ENCODE assay signal across 31 mouse cellular contexts in genomic region chr2:17215607-17216006, GRCm38 (mm10).
"Had no signal": no experiment of that assay in that cellular context is flagged by ENCODE, and none has a peak within 500 bp of the region (broad histone marks: within the 10 kb centered on the region; RNA-seq: fewer than 3 reads in every experiment).

No protein-coding gene starts in this region.

- H3K4me2 ChIP-seq: heart, embryonic 11.5 days; heart, embryonic 12.5 days; heart, embryonic 13.5 days; heart, embryonic 15.5 days; hindbrain, embryonic 12.5 days; hindbrain, embryonic 13.5 days; hindbrain, embryonic 14.5 days; hindbrain, embryonic 15.5 days; intestine, embryonic 15.5 days; kidney, embryonic 15.5 days had no signal

- H3K36me3 ChIP-seq: heart, embryonic 10.5 days; heart, embryonic 12.5 days; heart, embryonic 13.5 days; heart, embryonic 15.5 days; hindbrain, embryonic 10.5 days; hindbrain, embryonic 12.5 days; hindbrain, embryonic 13.5 days; hindbrain, embryonic 15.5 days; intestine, embryonic 15.5 days; kidney, embryonic 15.5 days had no signal

- H3K9me3 ChIP-seq: heart, embryonic 10.5 days; heart, embryonic 12.5 days; heart, embryonic 13.5 days; heart, embryonic 15.5 days; hindbrain, embryonic 10.5 days; hindbrain, embryonic 12.5 days; hindbrain, embryonic 13.5 days; hindbrain, embryonic 15.5 days; intestine, embryonic 15.5 days; kidney, embryonic 15.5 days had no signal

- H3K27ac ChIP-seq: heart, embryonic 10.5 days; heart, embryonic 13.5 days; heart, embryonic 15.5 days; hindbrain, embryonic 10.5 days; hindbrain, embryonic 12.5 days; hindbrain, embryonic 13.5 days; hindbrain, embryonic 14.5 days; hindbrain, embryonic 15.5 days; hindbrain, postnatal 0 days; intestine, embryonic 15.5 days; kidney, embryonic 15.5 days; kidney, postnatal 0 days; layer of hippocampus, adult 2 months had no signal

- DNase-seq: heart, postnatal 10 days; heart, postnatal 14 days; heart, postnatal 36 days; heart, postnatal 4 days; kidney, adult 11 months; kidney, adult 18-20 months; kidney, adult 2 months; kidney, adult 8-10 months; kidney, adult 9 months; kidney, postnatal 10 days; kidney, postnatal 14 days; kidney, postnatal 25 days; kidney, postnatal 36 days; kidney, postnatal 4 days; layer of hippocampus, adult 9-11 months; layer of hippocampus, postnatal 36 days had no signal

- H3K27me3 ChIP-seq: heart, embryonic 12.5 days; heart, embryonic 13.5 days; heart, embryonic 15.5 days; hindbrain, embryonic 12.5 days; hindbrain, embryonic 13.5 days; hindbrain, embryonic 15.5 days; intestine, embryonic 15.5 days; kidney, embryonic 15.5 days had no signal

- H3K4me3 ChIP-seq: heart, embryonic 10.5 days; heart, embryonic 12.5 days; heart, embryonic 13.5 days; heart, embryonic 15.5 days; hindbrain, embryonic 10.5 days; hindbrain, embryonic 12.5 days; hindbrain, embryonic 13.5 days; hindbrain, embryonic 15.5 days; intestine, embryonic 15.5 days; kidney, embryonic 15.5 days; layer of hippocampus, adult 2 months had no signal

- H3K9ac ChIP-seq: heart, embryonic 12.5 days; heart, embryonic 13.5 days; heart, embryonic 15.5 days; hindbrain, embryonic 12.5 days; hindbrain, embryonic 13.5 days; hindbrain, embryonic 14.5 days; hindbrain, embryonic 15.5 days; intestine, embryonic 15.5 days; kidney, embryonic 15.5 days had no signal

- H3K4me1 ChIP-seq: heart, embryonic 10.5 days; heart, embryonic 12.5 days; heart, embryonic 13.5 days; heart, embryonic 15.5 days; hindbrain, embryonic 10.5 days; hindbrain, embryonic 12.5 days; hindbrain, embryonic 13.5 days; hindbrain, embryonic 15.5 days; intestine, embryonic 15.5 days; kidney, embryonic 15.5 days had no signal
